Mouse (Mus musculus): ENCODE measurements around the gene Hemk1.

GRCm38 (mm10) chr9:107298876-107299275, 39.3 kb downstream of the Hemk1 start:
- TF ChIP-seq CTCF (conservative IDR thresholded peaks at IDR 0.05; ENCODE audit: low read length) (no peak; the same call in 1 of the 2 replicates), NANOG (IDR thresholded peaks at IDR 0.05; ENCODE audit: borderline replicate concordance, low read length) (no peak), POU5F1 (IDR thresholded peaks at IDR 0.05; ENCODE audit: borderline replicate concordance, low read length) (no peak)

Data from E14TG2a.4 (cell line).